Mouse (Mus musculus): Measurements from ENCODE around the gene C8g.

The C8g gene

GRCm38 (mm10) chr2:25501593-25502486 lies at the start of gene C8g:
TSS of gene C8g (minus strand) at chr2:25501719.
- no peak for DNase-seq (ENCODE audit: low spot score)

GRCm38 (mm10) chr2:25551186-25551585 lies 49.7 kb upstream of the C8g start:
- DNase-seq (ENCODE audit: low spot score) = no peak

- DNase-seq (ENCODE audit: low spot score) = no peak
These were observed 47.8 kb upstream of the C8g start for GRCm38 (mm10) chr2:25549021-25549991.

GRCm38 (mm10) chr2:25546811-25547491 lies 45.4 kb upstream of the C8g start, which contains the start of gene Traf2:
TSS of gene Traf2 (minus strand) at chr2:25546940.
- DNase-seq (ENCODE audit: low spot score) = peak; percentile 98

GRCm38 (mm10) chr2:25545996-25546810 lies 44.7 kb upstream of the C8g start:
- no peak for DNase-seq (ENCODE audit: low spot score)

GRCm38 (mm10) chr2:25541644-25542367 lies 40.3 kb upstream of the C8g start:
- no peak for DNase-seq (ENCODE audit: low spot score)

- DNase-seq (ENCODE audit: low spot score) = no peak
These were observed 39.0 kb upstream of the C8g start for GRCm38 (mm10) chr2:25540541-25540948.

GRCm38 (mm10) chr2:25536531-25536930 lies 35.0 kb upstream of the C8g start:
- DNase-seq (ENCODE audit: low spot score) = peak; percentile 34

- no peak for DNase-seq (ENCODE audit: low spot score)
These were observed 33.3 kb upstream of the C8g start for GRCm38 (mm10) chr2:25534866-25535182.

GRCm38 (mm10) chr2:25534178-25534865 lies 32.8 kb upstream of the C8g start:
- peak; percentile 78 for DNase-seq (ENCODE audit: low spot score)

- DNase-seq (ENCODE audit: low spot score) = no peak
These were observed 32.2 kb upstream of the C8g start for GRCm38 (mm10) chr2:25533707-25534106.

GRCm38 (mm10) chr2:25526510-25527302 lies 25.2 kb upstream of the C8g start:
- no peak for DNase-seq (ENCODE audit: low spot score)

- DNase-seq (ENCODE audit: low spot score) = no peak
These were observed 8.4 kb upstream of the C8g start for GRCm38 (mm10) chr2:25509912-25510311.

- no peak for DNase-seq (ENCODE audit: low spot score)
These were observed 5.4 kb upstream of the C8g start for GRCm38 (mm10) chr2:25506964-25507363.

GRCm38 (mm10) chr2:25505860-25506259 lies 4.3 kb upstream of the C8g start:
- DNase-seq (ENCODE audit: low spot score) = no peak

GRCm38 (mm10) chr2:25505000-25505399 lies 3.5 kb upstream of the C8g start:
- DNase-seq (ENCODE audit: low spot score) = no peak

- no peak for DNase-seq (ENCODE audit: low spot score)
These were observed 3.0 kb upstream of the C8g start for GRCm38 (mm10) chr2:25504538-25504937.

- DNase-seq (ENCODE audit: low spot score) = no peak
These were observed 1.2 kb upstream of the C8g start for GRCm38 (mm10) chr2:25502726-25503125.
